Mouse (Mus musculus) kidney, postnatal 25 days (tissue): Measurements from ENCODE around the gene Rad51c.
A peak's percentile ranks its signal among the peaks of the same experiment; 100 is the strongest.
"Not testable (repeated sequence)": the region's sequence is repeated elsewhere in the genome, so short reads cannot be mapped to it uniquely, and the experiment has no call there.

Experiments
- DNase-seq, 2 experiments: peaks; one replicate each; pipeline ENCODE4 v3.0.0; 2021; ENCODE audit warnings: mixed read lengths in 2 of 2

Rad51c gene

DNA sequence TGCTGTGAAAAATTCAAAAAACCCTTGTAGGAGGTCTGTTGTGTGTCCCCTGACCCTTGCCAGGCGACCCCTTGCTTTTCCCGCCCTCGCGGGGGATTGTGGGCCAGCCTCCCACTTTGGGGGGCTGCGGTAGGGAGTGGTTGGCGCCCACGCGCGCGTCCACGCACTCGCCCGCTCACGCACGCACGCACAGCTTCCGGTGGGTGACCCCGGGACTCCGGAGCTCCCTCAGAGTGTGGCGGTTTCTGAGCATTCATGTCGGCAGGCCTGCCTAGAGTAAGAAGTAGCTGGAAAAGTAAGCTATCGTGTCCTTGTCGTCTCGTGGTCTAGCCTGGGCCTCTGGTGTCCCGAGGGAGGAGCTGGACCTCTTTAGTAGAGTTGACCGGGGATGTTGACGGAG lies at the start of gene Rad51c, which contains the start of gene Tex14:
Rad51c (minus strand) TSS at position 79 of the 400 bp plus-strand sequence.
Tex14 (plus strand) TSS at position 190 of the 400 bp plus-strand sequence.
- DNase-seq, result peak in 1 of 2 experiments; percentile 49

DNA sequence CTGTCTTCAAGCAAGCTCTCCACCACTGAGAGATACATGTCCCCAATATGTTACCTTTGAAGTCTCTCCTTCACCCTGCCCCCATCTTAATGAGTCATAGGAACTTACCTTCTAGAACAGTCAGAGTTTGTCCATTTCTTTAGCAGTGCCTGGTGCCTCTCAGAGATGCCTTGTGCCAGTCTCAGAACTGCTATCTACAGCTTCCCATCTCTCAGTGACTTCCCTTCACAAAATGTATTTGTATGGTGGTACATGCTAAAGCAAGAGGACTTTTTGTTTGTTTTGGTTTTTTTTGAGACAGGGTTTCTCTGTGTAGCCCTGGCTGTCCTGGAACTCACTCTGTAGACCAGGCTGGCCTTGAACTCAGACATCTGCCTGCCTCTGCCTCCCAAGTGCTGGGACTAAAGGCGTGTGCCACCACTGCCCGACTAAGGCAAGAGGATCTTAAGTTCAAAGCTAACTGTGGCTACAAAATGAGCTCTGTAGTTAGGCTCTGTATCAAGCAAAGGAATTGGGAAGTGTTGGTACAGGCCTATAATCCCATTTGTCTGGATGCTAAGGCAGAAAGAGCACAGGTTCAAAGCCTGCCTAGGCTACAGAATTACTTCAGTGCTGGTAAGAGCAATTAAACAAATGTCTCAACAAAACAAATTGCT lies 49.4 kb upstream of the Rad51c start:
- no peak for DNase-seq

DNA sequence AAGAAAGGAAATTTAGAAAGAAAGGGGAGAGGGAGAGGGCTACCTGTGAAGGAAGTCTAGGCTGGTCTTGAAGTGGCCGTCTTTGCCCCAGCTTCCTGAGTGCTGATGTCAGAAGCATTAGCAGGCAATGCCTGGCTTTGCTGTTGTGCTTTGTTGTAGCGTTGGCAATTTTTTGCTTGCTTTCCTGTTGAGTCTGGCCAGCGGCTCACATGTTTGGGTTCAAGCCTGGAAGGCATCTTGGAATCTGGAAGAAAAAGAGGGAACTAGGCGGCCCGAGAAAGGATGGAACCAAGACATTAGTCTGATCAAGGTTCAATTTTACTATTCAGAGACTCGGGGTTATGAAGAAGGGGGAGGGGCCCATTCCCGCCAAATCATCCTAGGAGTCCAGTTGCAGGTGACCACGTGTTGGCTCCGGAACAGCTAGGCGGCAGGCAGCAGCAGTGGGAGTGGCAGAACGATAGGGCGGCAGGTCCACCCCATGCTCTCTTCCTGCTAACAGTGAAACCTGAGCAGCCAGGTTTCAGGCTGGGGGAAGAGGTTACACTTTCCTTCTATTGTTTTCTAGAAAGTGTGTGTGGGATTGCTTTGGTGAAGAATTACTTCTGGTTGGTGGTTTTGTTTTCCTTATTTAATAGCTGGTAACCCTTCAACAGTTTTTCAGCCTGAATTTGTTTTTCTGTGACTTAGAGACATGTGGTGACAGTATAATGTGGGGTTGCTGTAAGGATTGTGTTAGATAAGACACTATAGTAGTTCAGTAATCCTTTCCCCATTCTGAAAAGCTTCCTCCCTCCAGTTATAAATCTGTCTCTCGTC lies 48.7 kb upstream of the Rad51c start:
- DNase-seq, result peak; percentile 62 to 87

DNA sequence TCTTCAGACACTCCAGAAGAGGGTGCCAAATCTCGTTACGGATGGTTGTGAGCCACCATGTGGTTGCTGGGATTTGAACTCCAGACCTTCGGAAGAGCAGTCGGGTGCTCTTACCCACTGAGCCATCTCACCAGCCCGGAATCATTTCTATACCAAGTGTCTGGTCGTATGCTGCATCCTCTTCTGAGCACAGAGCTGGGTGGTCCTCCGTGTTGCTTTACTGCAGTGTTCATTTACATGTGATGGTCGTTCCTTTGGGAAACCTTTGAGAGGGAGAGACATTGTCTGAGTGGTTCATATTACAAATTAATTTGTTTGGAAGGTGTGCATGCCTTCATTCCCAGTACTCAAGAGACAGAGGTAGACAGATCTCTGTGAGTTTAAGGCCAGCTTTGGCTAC lies 48.0 kb upstream of the Rad51c start:
- not testable (repeated sequence) for DNase-seq

DNA sequence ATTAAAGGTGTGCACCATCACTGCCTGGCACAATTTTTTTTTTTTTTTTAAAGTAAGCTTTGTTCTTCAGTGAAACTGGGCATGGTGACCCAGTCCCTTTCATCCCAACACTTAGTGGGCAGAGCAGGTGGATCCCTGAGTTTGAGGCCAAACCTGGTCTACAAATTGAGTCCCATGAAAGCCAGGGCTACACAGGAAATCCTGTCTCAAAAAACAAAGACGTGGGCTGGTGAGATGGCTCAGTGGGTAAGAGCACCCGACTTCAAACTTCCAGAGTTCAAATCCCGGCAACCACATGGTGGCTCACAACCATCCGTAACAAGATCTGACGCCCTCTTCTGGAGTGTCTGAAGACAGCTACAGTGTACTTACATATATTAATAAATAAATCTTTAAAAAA lies 45.1 kb upstream of the Rad51c start:
- not testable (repeated sequence) for DNase-seq

DNA sequence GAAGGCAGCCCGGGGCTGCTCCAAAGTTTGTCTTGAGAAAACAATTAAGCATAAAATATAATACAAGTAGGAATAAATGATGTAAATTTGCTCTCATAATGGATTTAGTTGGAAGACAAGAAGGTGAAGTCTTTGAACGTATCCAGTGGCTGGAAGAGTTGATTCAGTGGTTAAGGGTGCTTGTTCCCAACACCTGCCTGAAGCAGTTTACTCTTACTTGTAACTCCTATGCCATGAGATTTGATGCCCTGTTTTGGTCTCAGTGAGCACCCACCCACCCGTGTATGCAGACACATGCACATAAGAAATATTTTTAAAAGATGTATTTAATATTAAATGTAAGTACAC lies 44.4 kb upstream of the Rad51c start:
- no peak for DNase-seq

DNA sequence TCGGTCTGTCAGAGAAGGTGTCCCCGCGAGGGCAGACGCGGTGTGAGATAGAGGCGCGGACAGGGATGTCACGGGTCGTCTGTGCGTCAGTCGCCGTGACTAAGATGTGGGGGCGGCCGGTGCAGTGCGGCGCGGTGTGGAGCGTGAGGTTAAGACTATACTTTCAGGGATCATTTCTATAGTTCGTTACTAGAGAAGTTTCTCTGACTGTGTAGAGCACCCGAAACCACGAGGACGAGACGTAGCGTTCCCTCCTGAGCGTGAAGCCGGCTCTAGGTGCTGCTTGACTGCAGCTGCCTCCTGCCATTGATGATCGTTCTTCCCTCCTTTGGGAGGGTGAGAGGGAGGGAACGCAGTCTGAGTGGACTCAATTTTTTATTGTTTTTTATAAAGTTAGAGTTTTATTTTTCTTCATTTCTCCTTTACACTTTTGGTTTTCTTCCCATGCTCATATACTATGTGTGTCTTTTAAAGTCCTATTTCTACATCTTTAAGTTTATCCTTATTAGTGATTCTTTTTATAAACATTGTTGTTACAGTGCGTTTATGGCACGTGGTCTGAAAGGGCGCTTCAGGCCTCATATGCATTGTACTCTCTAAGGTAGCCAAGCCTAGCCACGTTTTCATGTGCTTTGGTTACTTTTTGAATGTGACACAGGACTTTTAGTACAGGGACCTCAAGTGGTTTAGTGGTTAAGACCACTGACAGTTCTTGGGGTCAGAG lies 43.9 kb upstream of the Rad51c start:
- DNase-seq, result peak in 1 of 2 experiments; percentile 67

DNA sequence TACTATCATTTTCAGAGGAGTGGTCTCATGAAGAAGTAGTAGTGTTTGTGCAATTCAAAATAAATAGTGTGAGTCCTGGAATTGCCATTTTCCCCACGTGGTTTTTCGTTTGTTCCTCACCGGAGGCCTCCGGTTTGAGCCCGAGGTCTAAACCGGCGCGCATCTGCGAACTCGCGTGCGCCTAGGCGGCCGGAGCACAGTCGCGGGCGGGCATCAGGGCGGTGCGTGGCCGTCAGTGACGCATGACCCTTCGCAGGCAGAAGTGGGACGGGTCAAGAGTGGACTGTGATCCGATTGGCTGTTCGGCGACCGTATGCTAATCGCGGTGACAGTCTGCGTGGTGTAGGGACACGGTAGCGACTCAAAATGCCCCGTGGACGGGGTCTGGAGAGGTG lies 43.3 kb upstream of the Rad51c start:
- peak; percentile 95 to 98 for DNase-seq

DNA sequence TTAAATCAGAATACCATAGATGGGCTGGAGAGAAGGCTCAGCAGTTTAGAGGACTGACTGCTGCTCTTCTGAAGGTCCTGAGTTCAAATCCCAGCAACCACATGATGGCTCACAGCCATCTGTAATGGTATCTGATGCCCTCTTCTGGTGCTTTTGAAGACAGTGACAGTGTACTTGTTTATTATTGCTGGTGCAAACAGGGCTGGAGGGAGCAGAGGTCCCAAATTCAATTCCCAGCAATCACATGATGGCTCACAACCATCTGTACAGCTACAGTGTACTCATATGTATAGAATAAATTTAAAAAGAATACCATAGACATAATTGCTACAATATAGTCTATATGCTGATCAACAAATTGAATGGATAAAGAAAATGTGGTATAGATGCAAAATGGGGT lies 42.7 kb upstream of the Rad51c start:
- DNase-seq, result no peak

DNA sequence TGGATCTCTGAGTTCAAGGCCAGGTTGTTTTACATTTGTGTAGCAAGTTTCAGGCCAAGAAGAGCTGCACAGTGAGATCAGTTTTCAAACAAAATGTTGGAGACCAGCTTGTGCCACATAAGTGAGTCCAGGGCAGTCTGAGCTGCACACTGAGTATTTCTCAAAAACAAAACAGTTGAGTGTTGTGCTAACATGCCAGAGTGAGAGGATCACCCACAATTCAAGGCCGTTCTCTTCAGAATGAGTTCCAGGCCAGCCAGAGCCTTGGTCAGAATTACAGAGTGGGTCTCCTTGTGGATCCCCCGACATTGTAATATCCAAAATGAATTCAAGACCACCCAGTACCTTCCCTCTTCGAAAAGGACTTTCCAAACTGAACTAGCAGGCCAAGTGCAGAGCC lies 41.4 kb upstream of the Rad51c start:
- no peak for DNase-seq

DNA sequence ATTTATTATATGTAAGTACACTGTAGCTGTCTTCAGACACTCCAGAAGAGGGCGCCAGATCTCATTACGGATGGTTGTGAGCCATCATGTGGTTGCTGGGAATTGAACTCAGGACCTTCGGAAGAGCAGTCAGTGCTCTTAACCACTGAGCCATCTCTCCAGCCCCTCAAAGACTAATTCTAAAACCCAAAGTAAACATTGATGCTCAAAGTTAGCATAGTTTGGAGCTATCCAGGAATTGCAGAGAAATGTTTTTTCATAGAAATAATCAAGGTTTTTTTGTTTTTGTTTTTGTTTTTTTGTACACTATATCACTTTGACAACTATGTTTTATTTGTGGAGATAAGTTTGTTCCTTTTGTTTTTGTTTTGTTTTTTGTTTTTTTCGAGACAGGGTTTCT lies 40.8 kb upstream of the Rad51c start:
- not testable (repeated sequence) for DNase-seq

DNA sequence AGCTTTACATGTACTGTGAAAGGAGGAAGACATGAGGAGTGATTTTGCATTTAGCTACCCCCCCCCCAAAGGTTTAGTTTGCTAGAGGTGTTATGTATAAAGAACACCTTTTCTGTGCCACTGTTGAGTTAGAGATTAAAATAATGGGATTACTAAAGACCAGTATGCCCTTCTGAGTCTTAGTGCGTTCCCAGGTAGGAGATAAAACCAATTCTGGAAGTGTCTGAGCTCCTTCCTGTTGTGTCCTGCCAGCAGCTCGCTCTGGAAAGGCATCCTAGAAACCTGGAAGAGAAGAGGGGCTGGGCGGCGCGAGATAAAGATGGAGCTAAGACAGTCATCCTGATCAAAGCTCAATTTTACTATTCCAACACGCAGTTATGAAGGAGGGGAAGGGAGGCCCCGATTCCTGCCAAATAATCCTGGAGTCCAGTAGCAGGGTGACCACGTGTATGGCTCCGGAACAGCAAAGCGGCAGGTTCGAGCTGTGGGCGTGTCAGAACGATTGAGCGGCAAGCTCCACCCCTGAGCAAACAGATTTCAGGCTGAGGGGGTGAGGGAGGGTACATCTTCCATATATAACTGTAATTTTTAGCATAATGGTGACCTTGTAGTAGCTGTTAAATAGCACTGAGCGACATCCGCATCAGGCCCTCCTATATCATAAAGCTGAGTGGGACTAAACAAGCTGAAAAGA lies 40.1 kb upstream of the Rad51c start:
- no peak for DNase-seq

DNA sequence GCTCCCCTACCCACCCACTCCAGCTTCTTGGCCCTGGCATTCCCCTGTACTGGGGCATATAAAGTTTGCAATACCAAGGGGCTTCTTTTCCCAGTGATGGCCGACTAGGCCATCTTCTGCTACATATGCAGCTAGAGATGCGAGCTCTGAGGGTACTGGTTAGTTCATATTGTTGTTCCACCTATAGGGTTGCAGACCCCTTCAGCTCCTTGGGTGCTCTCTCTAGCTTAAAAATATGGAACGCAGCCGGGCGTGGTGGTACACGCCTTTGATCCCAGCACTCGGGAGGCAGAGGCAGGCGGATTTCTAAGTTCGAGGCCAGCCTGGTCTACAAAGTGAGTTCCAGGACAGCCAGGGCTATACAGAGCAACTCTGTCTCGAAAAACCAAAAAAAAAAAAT lies 39.3 kb upstream of the Rad51c start:
- DNase-seq, result not testable (repeated sequence)

DNA sequence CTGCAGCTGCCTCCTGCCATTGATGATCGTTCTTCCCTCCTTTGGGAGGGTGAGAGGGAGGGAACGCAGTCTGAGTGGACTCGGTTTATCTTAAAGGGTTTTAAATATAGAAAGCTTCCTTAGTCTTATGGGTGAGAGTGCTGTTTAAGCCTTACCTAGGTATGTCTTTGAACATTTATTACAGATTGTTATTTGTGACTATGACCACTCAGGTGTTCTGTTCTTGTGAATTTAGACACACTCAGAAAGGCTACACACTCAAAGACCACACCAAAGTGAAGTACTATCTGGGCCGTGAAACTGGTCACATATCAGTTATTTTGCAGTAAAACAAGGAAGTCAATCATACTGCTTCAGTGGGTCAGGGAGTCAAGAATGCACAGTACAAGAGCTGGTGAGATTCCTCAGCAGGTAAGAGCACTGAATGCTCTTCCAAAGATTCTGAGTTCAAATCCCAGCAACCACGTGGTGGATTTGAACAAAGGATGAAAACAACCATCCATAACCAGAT lies 38.7 kb upstream of the Rad51c start:
- DNase-seq, result peak in 1 of 2 experiments; percentile 70

DNA sequence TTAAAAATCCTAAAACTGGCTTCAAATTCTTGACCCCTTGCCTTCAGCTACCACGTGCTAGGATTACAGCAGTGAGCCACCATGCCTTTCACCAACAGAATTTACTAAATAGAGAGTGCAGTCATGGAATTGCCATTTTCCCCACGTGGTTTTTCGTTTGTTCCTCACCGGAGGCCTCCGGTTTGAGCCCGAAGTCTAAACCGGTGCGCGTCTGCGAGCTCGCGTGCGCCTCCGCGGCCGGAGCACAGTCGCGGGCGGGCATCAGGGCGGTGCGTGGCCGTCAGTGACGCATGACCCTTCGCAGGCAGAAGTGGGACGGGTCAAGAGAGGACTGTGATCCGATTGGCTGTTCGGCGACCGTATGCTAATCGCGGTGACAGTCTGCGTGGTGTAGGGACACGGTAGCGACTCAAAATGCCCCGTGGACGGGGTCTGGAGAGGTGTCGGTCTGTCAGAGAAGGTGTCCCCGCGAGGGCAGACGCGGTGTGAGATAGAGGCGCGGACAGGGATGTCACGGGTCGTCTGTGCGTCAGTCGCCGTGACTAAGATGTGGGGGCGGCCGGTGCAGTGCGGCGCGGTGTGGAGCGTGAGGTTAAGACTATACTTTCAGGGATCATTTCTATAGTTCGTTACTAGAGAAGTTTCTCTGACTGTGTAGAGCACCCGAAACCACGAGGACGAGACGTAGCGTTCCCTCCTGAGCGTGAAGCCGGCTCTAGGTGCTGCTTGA lies 38.1 kb upstream of the Rad51c start:
- peak; percentile 70 to 90 for DNase-seq

DNA sequence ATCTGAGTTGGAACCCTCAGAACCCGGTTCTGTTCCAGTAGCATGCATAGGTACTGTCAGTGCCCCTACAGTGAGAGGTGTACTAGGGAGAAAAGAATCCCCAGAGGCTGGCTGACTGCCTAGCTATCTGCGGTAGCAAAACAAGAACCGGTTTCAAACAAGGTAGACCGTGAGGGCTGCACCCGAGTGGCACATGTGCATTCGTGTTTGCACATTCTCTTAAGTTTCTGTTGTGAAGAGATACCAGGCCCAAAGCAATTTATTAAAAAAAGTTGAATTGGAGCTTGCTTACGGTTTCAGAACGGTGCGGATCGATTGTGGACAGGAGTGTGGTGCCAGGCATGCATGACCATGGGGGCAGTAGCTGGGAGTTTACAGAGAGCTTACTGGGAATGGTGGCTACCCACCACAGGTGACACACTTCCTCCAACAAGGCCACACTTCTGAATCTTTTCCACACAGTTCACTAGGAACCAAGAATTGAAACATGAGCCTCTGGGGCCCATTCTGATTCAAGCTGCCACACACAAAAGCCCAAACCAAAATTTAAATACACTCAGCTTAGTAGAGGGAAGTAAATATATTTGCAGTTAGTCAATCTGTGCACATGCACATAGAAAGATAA lies 35.2 kb upstream of the Rad51c start:
- no peak for DNase-seq

DNA sequence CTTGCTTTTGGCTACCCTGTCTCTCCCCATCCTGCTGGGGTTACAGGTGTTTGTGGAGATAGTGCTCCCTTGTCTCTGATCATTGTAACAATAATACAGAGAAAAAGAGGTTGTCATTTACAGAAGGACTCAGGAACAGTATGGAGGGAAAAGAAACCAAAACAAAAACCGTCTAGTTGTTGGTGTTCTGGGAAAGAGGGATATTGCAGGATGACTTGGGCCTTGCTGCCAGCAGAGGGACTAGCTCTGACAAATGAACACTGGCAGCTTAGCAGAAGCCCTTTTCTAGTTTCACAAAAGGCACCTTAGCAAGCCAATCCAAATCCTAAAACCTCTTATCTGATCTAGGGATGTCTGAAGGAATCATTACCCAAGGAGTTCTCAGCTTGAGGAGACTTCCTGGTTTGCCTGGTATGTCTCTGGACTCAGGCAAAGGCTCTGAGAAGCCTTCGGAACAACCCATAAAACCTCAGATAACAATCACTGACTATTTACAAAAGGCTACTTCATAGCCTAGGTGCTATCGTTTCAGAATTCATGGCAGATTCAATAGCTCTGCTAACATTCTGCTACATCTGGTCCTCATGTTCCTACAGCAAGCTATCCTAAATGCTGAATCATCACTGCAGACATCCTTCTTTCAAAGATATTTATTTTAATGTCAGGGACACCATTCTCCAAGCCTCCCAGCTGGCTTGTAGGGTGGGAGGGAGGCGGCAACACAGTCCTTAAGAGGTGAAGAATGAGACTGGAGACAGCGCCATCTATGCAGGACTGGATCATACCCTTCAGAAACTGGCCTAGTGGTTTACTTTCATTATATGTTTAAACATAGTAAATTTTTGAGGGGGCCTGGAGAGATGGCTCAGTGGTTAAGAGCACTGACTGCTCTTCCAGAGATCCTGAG lies 31.8 kb upstream of the Rad51c start:
- DNase-seq, result no peak

DNA sequence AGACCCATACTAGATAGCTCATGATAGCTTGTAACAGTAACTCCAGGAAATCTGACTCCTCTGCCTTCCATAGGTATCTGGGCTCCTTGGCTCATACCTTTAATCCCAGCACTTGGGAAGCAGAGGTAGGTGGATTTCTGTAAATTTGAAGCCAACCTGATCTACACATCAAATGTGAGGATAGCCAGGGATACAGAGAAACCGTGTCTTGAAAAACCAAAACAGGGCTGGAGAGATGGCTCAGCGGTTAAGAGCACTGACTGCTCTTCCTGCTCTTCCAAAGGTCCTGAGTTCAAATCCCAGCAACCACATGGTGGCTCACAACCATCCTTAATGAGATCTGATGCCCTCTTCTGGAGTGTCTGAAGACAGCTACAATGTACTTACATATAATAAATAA lies 30.4 kb upstream of the Rad51c start:
- not testable (repeated sequence) for DNase-seq

DNA sequence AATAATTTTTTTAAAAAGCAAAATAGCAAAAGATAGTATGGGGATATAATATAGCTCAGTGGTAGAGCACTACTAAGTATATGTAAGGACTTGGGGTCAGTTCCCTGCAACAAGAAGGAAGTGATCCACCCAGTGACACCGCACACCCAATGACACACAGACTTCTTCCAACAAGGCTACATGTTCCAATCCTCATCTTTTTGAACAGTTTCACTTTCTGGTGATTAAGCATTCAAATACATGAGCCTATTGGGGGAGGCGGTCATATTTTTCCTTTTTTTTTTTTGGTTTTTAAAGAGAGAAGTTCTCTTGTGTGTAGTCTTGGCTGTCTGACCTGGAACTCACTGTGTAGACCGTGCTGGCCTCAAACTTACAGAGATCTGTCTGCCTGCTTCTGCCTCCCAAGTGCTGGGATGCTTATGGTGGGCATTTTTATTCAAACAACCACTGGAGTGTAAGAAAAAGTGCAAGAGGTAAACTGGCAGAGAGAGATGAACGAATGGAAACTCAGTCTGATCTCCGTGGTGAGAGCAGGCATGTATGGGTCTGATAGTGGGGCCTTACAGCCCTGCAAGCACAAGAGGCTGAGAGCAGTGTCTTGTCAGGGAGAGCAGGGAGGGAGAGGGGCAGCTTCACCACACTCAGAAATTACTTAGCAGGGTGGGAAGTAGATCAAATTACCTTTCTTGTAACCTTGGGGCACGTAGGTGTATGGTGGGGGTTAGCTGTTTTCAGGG lies 28.3 kb upstream of the Rad51c start:
- DNase-seq, result no peak

DNA sequence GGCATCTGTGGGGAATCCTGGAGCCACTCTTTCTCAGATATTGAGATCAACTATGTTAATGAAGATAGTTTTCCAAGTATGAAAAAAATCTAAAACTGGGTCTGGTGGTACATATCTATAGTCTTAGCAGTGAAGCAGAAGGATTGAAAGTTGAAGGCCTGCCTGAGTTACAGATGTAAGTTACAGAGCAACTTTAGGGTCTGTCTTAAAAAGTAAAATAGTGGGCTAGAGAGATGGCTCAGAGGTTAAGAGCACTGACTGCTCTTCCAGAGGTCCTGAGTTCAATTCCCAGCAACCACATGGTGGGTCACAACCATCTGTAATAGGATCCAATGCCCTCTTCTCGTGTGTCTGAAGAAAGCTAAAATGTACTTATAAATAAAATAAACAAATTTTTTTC lies 27.7 kb upstream of the Rad51c start:
- DNase-seq, result no peak
